Mouse (Mus musculus): ENCODE results near the gene Greb1.

- TF ChIP-seq CTCF (IDR thresholded peaks at IDR 0.05; ENCODE audit: borderline replicate concordance, insufficient read depth, low read depth, low read length): no peak
- TF ChIP-seq POLR2A (IDR thresholded peaks at IDR 0.05; ENCODE audit: borderline replicate concordance, insufficient read depth, low read length): no peak
Observed at GRCm38 (mm10) chr12:16728221-16728620, 72.5 kb downstream of the Greb1 start.
